In the genomic region with DNA sequence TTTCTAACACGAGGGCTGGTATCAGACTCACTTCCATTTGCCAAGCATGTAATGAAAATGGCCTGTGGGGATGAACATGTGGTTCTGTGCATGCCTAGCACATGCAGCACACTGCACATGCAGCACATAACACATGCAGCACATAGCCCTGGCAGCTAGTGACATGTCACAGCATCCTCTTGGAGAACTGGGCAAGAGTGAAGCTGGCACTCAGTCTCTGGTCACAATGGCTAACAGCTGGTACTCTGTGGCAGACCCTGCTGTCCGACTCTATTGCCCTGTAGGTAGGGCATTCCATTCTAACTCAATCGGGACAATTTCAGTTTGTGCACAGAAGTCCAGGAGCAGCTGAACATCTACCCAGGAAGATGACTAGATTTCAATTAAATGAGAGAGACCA, we compare ENCODE assay signal across 25 mouse cellular contexts. TPM values are rescaled to one million over a fixed set of nuclear protein-coding genes. Genes with fewer than 3 reads are reported as not detected.
A peak's percentile ranks its signal among the peaks of the same experiment; 100 is the strongest.
DNase-seq lines count a peak whose midpoint lies in the region; ATAC-seq and TF ChIP-seq lines count a peak whose summit lies in the region.
"Had no signal": no experiment of that assay in that cellular context is flagged by ENCODE, and none has a peak within 500 bp of the region (broad histone marks: within the 10 kb centered on the region; RNA-seq: fewer than 3 reads in every experiment).

No protein-coding gene starts in this region.

- peaks cover 14% of the 10 kb centered on the region for H3K4me1 ChIP-seq in hindbrain, postnatal 0 days (ENCODE audit: insufficient read depth, low read length)
- no peaks in the 10 kb centered on the region for H3K4me1 ChIP-seq in hindbrain, embryonic 11.5 days (replicated peaks; ENCODE audit: control insufficient read depth, insufficient read depth, low read length)
- H3K4me1 ChIP-seq in megakaryocyte, embryonic 14.5 days: peaks cover 97% of the 10 kb centered on the region
- peaks cover 56% of the 10 kb centered on the region for H3K4me1 ChIP-seq in stomach, embryonic 14.5 days (ENCODE audit: control insufficient read depth, insufficient read depth, low read length)
- peaks cover 16% of the 10 kb centered on the region for H3K4me1 ChIP-seq in stomach, postnatal 0 days (replicated peaks; ENCODE audit: control insufficient read depth, insufficient read depth)

- H3K27ac ChIP-seq in hindbrain, postnatal 0 days: no peak overlapping the region
- H3K27ac ChIP-seq in hindbrain, embryonic 11.5 days (ENCODE audit: low read depth, low read length): no peak overlapping the region
- peak overlapping the region; percentile 6; the same call in 1 of the 2 replicates for H3K27ac ChIP-seq in stomach, embryonic 14.5 days (ENCODE audit: low read length)
- no peak overlapping the region for H3K27ac ChIP-seq in stomach, postnatal 0 days (replicated peaks)
- H3K27ac ChIP-seq: embryonic facial prominence, embryonic 13.5 days; embryonic facial prominence, embryonic 15.5 days; forebrain, embryonic 10.5 days; forebrain, embryonic 12.5 days had no signal

- WGBS in hindbrain, postnatal 0 days: 64% methylated on average over 3 of the region's 3 CpGs
- WGBS in hindbrain, embryonic 11.5 days: 90% methylated on average over 3 of the region's 3 CpGs
- 71% methylated on average over 3 of the region's 3 CpGs for WGBS in stomach, embryonic 14.5 days
- 75% methylated on average over 3 of the region's 3 CpGs for WGBS in stomach, postnatal 0 days

- no peak for TF ChIP-seq CTCF in hindbrain, postnatal 0 days (IDR thresholded peaks at IDR 0.05; ENCODE audit: low read depth)
- no peak for TF ChIP-seq CTCF in stomach, postnatal 0 days (IDR thresholded peaks at IDR 0.05; ENCODE audit: low read depth)

- no peaks in the 10 kb centered on the region for H3K9me3 ChIP-seq in hindbrain, postnatal 0 days (ENCODE audit: low read length)
- no peaks in the 10 kb centered on the region for H3K9me3 ChIP-seq in hindbrain, embryonic 11.5 days (ENCODE audit: control insufficient read depth, low read length)
- H3K9me3 ChIP-seq in megakaryocyte, embryonic 14.5 days: no peaks in the 10 kb centered on the region
- H3K9me3 ChIP-seq in stomach, embryonic 14.5 days (ENCODE audit: control insufficient read depth, low read depth, low read length): no peaks in the 10 kb centered on the region
- H3K9me3 ChIP-seq in stomach, postnatal 0 days (ENCODE audit: control insufficient read depth, low read length): no peaks in the 10 kb centered on the region
- H3K9me3 ChIP-seq: embryonic facial prominence, embryonic 13.5 days; embryonic facial prominence, embryonic 15.5 days; forebrain, embryonic 10.5 days; forebrain, embryonic 12.5 days had no signal

- peak; percentile 41; the same call in 1 of the 2 replicates for ATAC-seq in hindbrain, postnatal 0 days
- ATAC-seq in hindbrain, embryonic 11.5 days (ENCODE audit: low FRiP score): no peak
- ATAC-seq in megakaryocyte, adult 5-6 weeks (ENCODE audit: poor library complexity, severe bottlenecking): no peak
- ATAC-seq in stomach, embryonic 14.5 days (ENCODE audit: insufficient number of reproducible peaks, insufficient read depth, low FRiP score, low read depth): no peak
- no peak for ATAC-seq in stomach, postnatal 0 days (ENCODE audit: low FRiP score, low TSS enrichment)
- ATAC-seq: CD4-positive, CD25-positive, alpha-beta regulatory T cell, adult 4 months; forebrain, embryonic 14.5 days; forebrain, embryonic 16.5 days had no signal

- no peak for TF ChIP-seq EP300 in stomach, postnatal 0 days (optimal IDR thresholded peaks at IDR 0.05)

- no peaks in the 10 kb centered on the region for H3K27me3 ChIP-seq in hindbrain, postnatal 0 days (ENCODE audit: insufficient read depth, low read length)
- H3K27me3 ChIP-seq in hindbrain, embryonic 11.5 days (ENCODE audit: control insufficient read depth, insufficient read depth, low read length): no peaks in the 10 kb centered on the region
- H3K27me3 ChIP-seq in megakaryocyte, embryonic 14.5 days (replicated peaks): no peaks in the 10 kb centered on the region
- no peaks in the 10 kb centered on the region for H3K27me3 ChIP-seq in stomach, embryonic 14.5 days (ENCODE audit: control insufficient read depth, insufficient read depth, low read length)
- no peaks in the 10 kb centered on the region for H3K27me3 ChIP-seq in stomach, postnatal 0 days (ENCODE audit: control insufficient read depth, insufficient read depth, low read length)
- H3K27me3 ChIP-seq: embryonic facial prominence, embryonic 13.5 days; embryonic facial prominence, embryonic 15.5 days; forebrain, embryonic 12.5 days had no signal

- no peak overlapping the region for H3K9ac ChIP-seq in hindbrain, postnatal 0 days (replicated peaks; ENCODE audit: low read length)
- H3K9ac ChIP-seq in hindbrain, embryonic 11.5 days (ENCODE audit: low read depth, low read length): no peak overlapping the region
- no peak overlapping the region for H3K9ac ChIP-seq in stomach, embryonic 14.5 days (replicated peaks; ENCODE audit: low read depth, low read length)
- H3K9ac ChIP-seq in stomach, postnatal 0 days (ENCODE audit: low read length): no peak overlapping the region
- H3K9ac ChIP-seq: embryonic facial prominence, embryonic 13.5 days; embryonic facial prominence, embryonic 15.5 days; forebrain, embryonic 12.5 days had no signal

- no peak overlapping the region for H3K4me3 ChIP-seq in hindbrain, postnatal 0 days (ENCODE audit: low read length)
- no peak overlapping the region for H3K4me3 ChIP-seq in hindbrain, embryonic 11.5 days (ENCODE audit: low read depth, low read length)
- peak overlapping the region; percentile 68 for H3K4me3 ChIP-seq in megakaryocyte, embryonic 14.5 days (replicated peaks)
- no peak overlapping the region for H3K4me3 ChIP-seq in stomach, embryonic 14.5 days (ENCODE audit: low read depth, low read length)
- no peak overlapping the region for H3K4me3 ChIP-seq in stomach, postnatal 0 days (ENCODE audit: low read depth, low read length)
- H3K4me3 ChIP-seq: embryonic facial prominence, embryonic 13.5 days; embryonic facial prominence, embryonic 15.5 days; erythroblast, embryonic 14.5 days; forebrain, embryonic 10.5 days; forebrain, embryonic 12.5 days had no signal

- no peaks in the 10 kb centered on the region for H3K36me3 ChIP-seq in hindbrain, postnatal 0 days (ENCODE audit: insufficient read depth, low read length)
- no peaks in the 10 kb centered on the region for H3K36me3 ChIP-seq in hindbrain, embryonic 11.5 days (ENCODE audit: control insufficient read depth, insufficient read depth, low read length)
- H3K36me3 ChIP-seq in megakaryocyte, embryonic 14.5 days (replicated peaks; ENCODE audit: low read length): peaks cover 66% of the 10 kb centered on the region
- no peaks in the 10 kb centered on the region for H3K36me3 ChIP-seq in stomach, embryonic 14.5 days (ENCODE audit: control insufficient read depth, insufficient read depth, low read length)
- no peaks in the 10 kb centered on the region for H3K36me3 ChIP-seq in stomach, postnatal 0 days (ENCODE audit: control insufficient read depth, insufficient read depth, low read length)
- H3K36me3 ChIP-seq: embryonic facial prominence, embryonic 13.5 days; embryonic facial prominence, embryonic 15.5 days had no signal

- peak; percentile 69 to 71 for DNase-seq in cerebellum, postnatal 10 days
- no peak for DNase-seq in cerebellum, postnatal 36 days
- DNase-seq in hindbrain, postnatal 0 days (ENCODE audit: low spot score): no peak
- no peak for DNase-seq in hindbrain, embryonic 11.5 days (ENCODE audit: low spot score)
- no peak for DNase-seq in stomach, postnatal 0 days (ENCODE audit: low spot score)
- DNase-seq: adrenal gland, adult 2 months; adrenal gland, postnatal 10 days; adrenal gland, postnatal 25 days; B cell, adult 2 months; cerebellum, adult 11 months; cerebellum, adult 2 months; cerebellum, adult 9-10 months; cerebellum, postnatal 25 days; embryo, embryonic 11 days had no signal

- no peak overlapping the region for H3K4me2 ChIP-seq in hindbrain, postnatal 0 days (ENCODE audit: low read depth, low read length)
- no peak overlapping the region for H3K4me2 ChIP-seq in hindbrain, embryonic 11.5 days (replicated peaks; ENCODE audit: low read depth, low read length)
- no peak overlapping the region for H3K4me2 ChIP-seq in stomach, embryonic 14.5 days (replicated peaks; ENCODE audit: low read depth, low read length)
- no peak overlapping the region for H3K4me2 ChIP-seq in stomach, postnatal 0 days (replicated peaks; ENCODE audit: low read depth)
- H3K4me2 ChIP-seq: embryonic facial prominence, embryonic 13.5 days; embryonic facial prominence, embryonic 15.5 days; forebrain, embryonic 12.5 days had no signal

RNA-seq across cellular contexts. Expression of a gene that starts 36.9 kb away (rescaled TPM):
- 18.7 and 27.5 TPM in 2 replicates for total RNA-seq in hindbrain, postnatal 0 days (2014; rRNA removed)
- 14.2 and 15.0 TPM in 2 replicates for polyA plus RNA-seq in hindbrain, postnatal 0 days (2015; fragmentation: Nextera tagmentation; extraction: Ambion mirVana)
- polyA plus RNA-seq in hindbrain, embryonic 11.5 days (2014; fragmentation: Nextera tagmentation; extraction: Ambion mirVana): 33.3 and 37.2 TPM in 2 replicates
- polyA plus RNA-seq in megakaryocyte, embryonic 14.5 days (2012; ENCODE audit: insufficient read depth, low replicate concordance): 37.4 and 52.9 TPM in 2 replicates
- total RNA-seq in megakaryocyte, adult 5-6 weeks (2015): 143 and 146 TPM in 2 replicates
- 105 and 124 TPM in 2 replicates for total RNA-seq in megakaryocyte, adult 5-6 weeks (2017)
- 46.3 and 48.5 TPM in 2 replicates for polyA plus RNA-seq in stomach, embryonic 14.5 days (2014; fragmentation: Nextera tagmentation; extraction: Ambion mirVana)
- polyA plus RNA-seq in stomach, postnatal 0 days (2015; fragmentation: Nextera tagmentation; extraction: Ambion mirVana): 34.0 and 35.9 TPM in 2 replicates

Comparison
In these comparisons a context has a peak if more than half of its experiments do, and no peak if none do; other contexts are left out.
1. DNase-seq: peak in cerebellum, postnatal 10 days (2 of 2); none in cerebellum, postnatal 36 days (0 of 2), hindbrain, postnatal 0 days (single experiment), hindbrain, embryonic 11.5 days (single experiment) and stomach, postnatal 0 days (single experiment).